Mouse (Mus musculus): Measurements from ENCODE around the gene Ryr1.
"Not testable (repeated sequence)": the region's sequence is repeated elsewhere in the genome, so short reads cannot be mapped to it uniquely, and the experiment has no call there.

Gene Ryr1

DNA sequence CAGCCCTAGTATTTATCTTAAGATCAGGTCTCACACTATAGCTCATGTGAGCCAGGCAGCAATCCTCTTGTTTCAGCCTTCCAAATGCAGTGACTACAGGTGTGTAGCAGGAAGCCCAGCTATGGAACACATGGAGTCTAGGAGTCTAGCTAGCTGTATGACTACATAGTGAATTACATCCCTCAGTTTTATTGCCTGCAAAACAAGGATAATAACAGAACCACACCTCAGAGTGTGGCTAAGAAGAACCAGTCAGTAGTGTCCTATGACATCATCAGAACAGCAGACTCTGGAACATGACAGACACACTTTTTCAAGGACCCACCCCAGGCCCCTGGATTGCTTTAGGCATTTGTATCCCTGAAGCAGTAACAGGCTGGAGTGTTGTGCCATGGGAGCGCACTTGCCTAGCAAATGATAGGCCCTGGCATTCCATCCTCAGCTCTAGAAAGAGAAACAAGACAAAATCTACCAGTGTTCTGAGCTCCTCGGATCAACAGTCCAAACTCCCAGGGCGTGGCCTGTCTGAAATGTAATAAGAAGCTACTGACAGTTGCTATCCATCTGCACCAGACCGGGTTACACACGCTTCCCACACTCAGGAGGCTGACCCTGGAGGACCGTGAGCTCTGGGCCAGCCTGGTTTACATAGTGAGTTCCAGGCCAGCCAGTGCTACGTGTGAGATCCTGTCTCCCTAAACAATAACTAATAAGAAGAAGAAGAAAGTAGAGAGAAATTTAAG is 21.8 kb upstream of the Ryr1 start:
- DNase-seq (ENCODE audit: low spot score): no peak

- DNase-seq (ENCODE audit: low spot score): no peak
Measured at GRCm38 (mm10) chr7:29144006-29144405, 19.0 kb upstream of the Ryr1 start.

DNA sequence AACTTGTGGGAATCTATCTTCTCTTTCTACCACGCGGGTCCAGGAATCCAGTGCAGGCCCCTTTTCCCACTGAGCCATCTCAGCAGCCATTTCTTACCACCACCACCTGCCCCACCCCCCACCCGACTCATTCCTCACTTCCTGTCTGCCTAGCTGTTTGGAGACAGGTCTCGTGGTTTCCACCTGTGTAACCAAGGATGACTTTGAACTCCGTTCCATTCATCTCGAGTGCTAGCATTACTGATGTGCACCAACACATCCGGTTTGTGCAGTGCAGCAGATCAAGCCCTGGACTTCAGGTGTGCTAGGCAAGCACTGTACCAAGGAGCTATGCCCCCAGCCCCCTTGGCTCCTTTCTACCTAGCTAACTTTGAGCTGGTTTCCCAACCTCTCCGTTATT is 16.4 kb upstream of the Ryr1 start:
- no peak for DNase-seq (ENCODE audit: low spot score)

GRCm38 (mm10) chr7:29139237-29139636 is 14.3 kb upstream of the Ryr1 start:
- DNase-seq (ENCODE audit: low spot score): not testable (repeated sequence)

- no peak for DNase-seq (ENCODE audit: low spot score)
Measured at GRCm38 (mm10) chr7:29137429-29137828, 12.4 kb upstream of the Ryr1 start.

DNA sequence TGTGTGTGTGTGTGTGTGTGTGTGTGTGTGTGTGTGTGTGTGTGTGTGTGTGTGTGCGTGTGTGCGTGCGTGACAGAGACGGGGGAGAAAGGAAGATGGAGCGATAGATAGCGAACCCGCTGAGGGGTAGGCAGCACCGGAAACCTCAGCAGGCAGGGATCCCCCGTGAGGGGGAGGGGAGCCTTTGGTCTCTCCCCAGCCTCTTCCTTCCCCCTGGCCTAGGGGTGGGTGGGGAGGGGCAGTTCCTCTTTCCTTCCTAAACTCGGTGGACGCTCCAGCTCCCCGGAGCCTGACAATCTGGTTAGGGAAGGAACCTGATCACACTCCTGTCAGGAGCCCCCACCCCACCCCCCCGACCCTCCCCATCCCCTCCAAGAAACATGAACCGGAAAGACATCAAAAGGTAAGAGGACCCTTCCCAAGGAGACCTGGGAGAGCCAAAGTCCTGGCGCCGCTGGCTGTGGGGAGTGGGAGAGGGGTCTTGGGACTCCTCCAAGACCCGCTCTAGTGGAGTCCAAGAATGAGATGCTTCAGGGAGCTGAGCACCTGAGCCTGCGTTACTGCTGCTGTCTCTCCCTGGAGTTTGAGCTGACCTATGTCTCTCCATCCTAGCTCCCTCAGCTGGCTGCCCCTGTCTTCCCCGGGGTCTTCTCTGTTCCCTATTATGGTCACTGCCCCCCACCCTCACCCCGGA is 9.9 kb upstream of the Ryr1 start, which contains the start of gene Rasgrp4:
Rasgrp4 (plus strand) TSS at position 159 of the 694 bp plus-strand sequence.
- DNase-seq (ENCODE audit: low spot score): no peak

DNA sequence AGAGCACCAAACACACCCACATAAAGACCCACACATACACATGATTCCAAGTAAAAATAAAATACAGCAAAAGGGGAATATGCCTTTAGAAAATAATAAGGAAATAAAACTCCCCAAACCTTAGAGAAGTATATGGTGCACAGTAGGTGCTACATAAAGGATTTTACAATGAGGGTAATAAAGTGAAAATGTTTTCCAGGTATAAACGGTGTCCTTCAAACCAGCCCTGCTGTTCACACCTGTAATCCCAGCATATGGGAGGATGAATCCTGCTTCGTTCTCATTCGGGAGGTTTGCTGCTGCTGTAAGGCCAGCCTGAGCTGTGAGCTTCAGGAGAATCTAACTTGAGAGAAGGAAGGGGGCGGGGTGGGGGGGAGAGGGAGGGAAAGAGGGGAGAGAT is 9.3 kb upstream of the Ryr1 start:
- DNase-seq (ENCODE audit: low spot score): no peak

- DNase-seq (ENCODE audit: low spot score): no peak
Measured at GRCm38 (mm10) chr7:29128725-29129124, 3.7 kb upstream of the Ryr1 start.

- DNase-seq (ENCODE audit: low spot score): peak; percentile 8
Measured at GRCm38 (mm10) chr7:29126173-29126915, 1.4 kb upstream of the Ryr1 start.

GRCm38 (mm10) chr7:29123531-29124358 is 1.2 kb downstream of the Ryr1 start:
- no peak for DNase-seq (ENCODE audit: low spot score)

GRCm38 (mm10) chr7:29122821-29123220 is 2.2 kb downstream of the Ryr1 start:
- no peak for DNase-seq (ENCODE audit: low spot score)

DNA sequence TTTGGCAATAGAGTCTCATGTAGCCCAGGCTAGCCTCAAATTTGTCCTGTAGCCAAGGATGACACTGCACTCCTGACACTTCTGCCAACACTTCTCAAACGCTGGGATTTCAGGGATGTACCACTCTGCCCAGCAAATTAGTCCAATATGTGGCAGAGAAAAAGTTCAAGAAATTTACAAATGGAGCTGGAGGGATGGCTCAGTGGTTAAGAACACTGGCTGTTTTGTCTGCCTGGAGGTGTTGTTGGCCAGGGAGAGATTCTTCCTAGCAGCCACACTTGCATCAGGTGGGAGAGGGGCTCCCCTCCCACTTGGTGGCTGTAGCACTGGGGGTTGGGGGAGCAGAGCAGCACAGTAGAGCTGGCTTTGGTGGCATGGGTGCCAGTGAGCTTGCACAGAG is 5.5 kb downstream of the Ryr1 start:
- no peak for DNase-seq (ENCODE audit: low spot score)

- no peak for DNase-seq (ENCODE audit: low spot score)
Measured at GRCm38 (mm10) chr7:29118142-29118851, 6.7 kb downstream of the Ryr1 start.

DNA sequence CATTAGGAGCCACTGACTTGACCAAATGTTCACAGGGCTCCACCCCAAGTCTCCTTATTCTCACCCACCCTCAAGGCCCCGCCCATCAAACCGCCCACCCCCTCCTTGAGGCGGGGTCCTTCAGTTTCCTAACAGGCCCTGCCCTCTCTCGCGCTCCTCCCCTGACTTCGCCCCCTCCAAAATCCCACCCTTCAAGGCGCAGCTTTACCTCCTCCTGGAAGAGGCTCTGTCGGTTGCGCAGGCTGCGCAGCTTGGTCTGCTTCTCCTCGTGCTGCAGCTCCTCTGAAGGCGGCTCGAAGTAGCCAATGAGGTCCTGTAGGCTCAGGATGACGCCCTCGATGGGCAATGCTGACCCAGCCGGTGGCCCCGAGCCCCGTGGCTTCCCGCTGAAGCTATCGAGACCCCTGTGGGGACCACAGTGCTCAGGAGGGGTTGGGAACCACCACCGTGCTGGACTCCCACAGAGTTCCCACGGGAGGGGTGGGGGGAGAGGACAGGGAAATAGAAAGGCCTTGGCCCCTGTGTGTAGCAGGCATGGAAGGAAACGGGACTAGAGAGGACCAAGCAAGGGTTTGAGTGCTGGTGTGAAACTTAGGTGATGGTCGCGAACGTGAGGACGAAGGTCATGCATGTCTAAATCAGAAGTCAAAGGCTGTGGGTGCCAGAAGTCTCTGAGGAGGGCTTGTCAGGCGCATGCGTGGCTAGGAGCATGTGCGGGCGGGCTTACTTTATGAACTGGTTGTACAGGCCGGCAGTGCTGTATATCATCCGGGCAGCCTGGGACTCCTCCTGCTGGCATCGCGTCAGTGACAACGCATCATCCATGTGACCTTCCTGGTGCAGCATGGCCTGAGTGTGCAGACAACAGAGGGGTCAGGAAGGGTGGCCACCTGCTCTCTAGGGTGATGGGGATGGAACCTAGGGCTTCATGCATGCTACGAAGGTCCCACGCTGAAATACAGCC is 15.7 kb downstream of the Ryr1 start:
- DNase-seq (ENCODE audit: low spot score): no peak

GRCm38 (mm10) chr7:29101286-29102017 is 23.5 kb downstream of the Ryr1 start:
- no peak for DNase-seq (ENCODE audit: low spot score)

DNA sequence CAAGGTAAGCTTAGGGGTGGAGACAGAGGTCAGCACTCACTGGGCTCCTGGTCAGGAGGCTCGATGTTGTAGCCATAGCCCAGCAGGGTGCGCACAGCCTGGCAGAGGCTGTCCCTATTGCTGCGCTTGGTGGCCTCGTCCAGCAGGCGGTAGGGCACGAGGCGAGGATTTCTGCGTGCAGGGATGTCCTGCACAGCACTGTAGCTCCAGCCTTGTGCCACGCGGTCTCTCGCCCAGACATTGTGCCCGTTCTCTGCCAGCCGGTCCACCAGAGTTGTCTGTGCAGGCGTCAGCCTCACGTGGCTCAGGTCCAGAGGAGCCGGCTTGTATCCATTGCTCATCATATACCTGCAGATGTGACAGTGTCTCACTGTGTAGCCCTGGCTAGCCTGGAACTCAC is 27.8 kb downstream of the Ryr1 start:
- no peak for DNase-seq (ENCODE audit: low spot score)

- DNase-seq (ENCODE audit: low spot score): no peak
Measured at GRCm38 (mm10) chr7:29088817-29089216, 36.2 kb downstream of the Ryr1 start.

- no peak for DNase-seq (ENCODE audit: low spot score)
Measured at GRCm38 (mm10) chr7:29086902-29087301, 38.1 kb downstream of the Ryr1 start.

DNA sequence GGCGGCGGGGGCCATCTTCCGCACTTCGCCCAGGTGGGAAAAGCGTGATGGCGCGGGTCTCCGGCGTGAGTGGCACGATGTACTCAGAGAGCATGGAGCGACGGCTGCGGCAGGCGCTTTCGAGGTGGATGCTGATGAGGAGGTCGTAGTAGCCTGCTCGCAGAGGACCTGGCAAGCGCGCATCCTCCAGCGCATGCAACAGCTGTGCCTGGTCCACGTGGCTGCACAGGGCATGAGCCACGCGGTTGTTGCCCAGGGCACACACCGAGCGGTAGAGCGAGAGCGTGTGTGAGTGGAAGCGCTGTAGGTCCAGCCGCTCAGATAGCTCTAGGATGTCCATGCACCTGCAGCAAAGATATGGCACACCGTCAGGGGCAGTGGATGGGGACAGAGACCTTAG is 39.0 kb downstream of the Ryr1 start:
- no peak for DNase-seq (ENCODE audit: low spot score)
